Mouse (Mus musculus): ENCODE results near the gene Rsad1. TPM values are rescaled to one million over a fixed set of nuclear protein-coding genes. Genes with fewer than 3 reads are reported as not detected.

Gene Rsad1
- total RNA-seq, 2 experiments from 2014 or later: 9.4 to 9.6 TPM

DNA sequence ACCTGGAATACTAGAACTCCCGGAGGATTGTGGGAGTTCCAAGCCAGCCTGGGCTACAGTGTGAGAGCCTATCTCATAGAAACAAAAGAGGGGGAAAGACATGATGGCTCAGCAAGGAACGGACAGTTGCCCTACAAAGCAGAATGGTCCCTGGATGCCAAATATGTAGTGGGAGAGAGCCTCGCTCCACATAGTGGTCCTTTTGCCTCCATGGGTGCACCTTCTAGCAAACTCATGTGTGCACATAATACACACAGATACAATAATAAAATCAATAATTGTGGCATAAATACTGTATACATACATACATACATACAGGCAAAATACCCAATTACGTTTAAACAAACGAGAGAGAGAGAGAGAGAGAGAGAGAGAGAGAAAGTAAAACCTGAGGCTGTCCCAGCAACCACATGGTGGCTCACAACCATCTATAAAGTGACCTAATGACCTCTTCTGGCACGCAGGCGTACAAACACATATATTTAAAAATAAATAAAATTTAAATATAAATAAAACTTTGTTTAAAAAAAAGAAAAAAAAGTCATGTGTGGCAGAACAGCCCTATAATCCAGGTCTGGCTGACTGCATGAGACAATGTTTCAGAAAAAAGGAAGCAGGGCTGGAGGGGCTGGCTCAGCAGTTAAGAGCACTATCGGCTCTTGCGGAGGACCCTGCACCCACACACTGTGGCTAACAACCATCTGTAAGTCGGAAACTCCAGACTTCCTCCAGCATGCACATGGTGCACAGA, 811 bp upstream of the Rsad1 start:
- DNase-seq: no peak
- intact Hi-C loops (cut with DNase I): loop anchor here (2.0 to 5.0 kb wide), 2 partner anchors 52 to 167 kb away; partner anchors contain the start of gene Acsf2

DNA sequence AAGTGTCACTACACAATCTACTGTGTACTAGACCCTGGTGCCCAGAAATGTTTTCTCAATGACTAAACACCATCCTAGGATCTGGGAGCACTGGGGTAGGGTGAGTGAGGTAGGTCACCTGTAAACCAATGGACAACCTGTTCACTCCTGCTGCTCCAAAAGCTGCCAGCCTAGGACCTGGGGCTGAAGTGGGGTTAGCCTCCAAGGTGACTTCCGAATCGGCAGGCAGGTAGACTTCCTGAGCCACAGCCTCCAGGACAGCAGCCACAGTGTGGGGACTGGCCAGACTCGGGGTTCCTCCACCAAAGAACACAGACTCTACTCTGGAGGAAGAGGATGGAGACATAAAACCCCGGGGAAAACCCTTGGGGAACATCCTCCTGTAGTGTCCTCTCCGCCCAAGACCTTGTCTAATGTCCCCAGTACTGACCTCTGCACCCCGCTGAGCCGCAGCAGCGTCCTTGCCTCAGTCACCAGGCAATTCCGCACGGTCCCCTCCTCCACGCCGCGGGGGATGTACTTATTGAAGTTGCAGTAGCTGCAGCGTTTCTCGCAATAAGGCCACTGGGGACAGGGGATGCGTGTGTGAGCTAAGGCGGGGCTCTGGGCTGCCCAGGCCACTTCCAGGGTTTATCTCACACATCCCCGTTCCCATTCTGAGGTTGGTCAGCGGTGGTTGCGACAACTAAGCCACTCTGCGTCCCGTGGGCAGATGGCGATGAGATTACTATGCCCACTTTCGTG, 842 bp downstream of the Rsad1 start:
- intact Hi-C loops (cut with DNase I): loop anchor here (2.0 kb wide), 1 partner anchor 169 kb away; no protein-coding TSS in a partner anchor
- DNase-seq: peak; percentile 36 to 43

DNA sequence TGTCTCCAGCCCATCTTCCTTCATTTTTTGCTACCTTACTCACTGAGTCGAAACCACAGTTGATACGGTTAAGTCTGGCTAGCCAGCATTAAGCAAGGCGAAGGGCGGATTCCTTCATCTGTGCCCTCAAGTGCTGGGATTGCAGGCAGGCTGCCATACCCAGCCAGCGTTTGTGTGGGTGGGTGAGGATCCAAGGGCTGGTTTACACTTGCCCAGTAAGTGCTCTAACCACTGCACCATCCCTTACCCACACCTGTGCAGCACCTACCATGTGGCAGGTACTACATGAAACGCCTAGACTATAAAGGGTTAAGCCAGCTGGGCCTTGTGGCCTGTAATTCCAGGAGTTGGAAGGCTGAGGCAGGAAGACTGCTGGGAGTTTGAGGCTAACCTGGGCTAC, 1.8 kb downstream of the Rsad1 start:
- intact Hi-C loops (cut with DNase I): no loop called here
- DNase-seq: no peak

DNA sequence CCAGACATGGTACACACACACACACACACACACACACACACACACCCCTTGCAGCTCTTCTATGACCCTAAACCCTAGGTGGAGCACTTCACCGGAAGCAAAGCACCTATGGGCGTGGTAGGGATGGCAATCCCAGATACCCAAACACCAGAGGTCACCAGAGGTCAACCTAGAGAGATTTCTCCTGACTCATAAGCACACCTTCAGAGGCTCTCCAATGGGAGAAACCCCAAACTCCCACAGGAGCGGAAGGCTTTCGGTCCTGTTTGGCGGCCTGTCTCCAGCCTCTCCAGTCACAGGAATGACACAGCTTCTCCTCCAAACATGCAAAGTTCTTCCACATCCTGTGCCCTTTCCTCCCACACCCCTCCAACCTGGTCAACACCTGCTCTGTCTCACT, 2.7 kb downstream of the Rsad1 start:
- DNase-seq: no peak
- intact Hi-C loops (cut with DNase I): no loop called here

DNA sequence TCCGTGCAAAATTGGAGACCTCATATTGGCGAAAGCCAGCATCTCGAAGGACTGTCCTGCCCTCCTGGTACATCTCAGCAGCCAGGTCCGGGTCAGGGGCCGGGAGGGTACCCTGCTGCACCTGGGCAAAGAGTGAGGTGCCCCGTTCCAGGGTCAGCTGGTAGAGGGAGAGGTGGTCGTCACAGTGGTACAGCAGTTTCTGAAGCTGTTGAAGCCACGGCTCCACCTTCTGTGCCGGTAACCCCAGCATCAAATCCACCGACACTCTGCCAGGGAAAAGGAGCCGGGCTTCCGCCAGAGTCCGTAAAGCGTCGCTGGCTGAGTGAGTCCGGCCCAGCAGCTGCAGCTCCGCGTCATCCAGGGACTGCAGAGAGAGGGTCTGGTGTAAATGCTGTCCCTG, 4.6 kb downstream of the Rsad1 start:
- DNase-seq: peak; percentile 17 to 38
- intact Hi-C loops (cut with DNase I): loop anchor here (5.0 kb wide), 4 partner anchors 42 to 202 kb away; no protein-coding TSS in a partner anchor

DNA sequence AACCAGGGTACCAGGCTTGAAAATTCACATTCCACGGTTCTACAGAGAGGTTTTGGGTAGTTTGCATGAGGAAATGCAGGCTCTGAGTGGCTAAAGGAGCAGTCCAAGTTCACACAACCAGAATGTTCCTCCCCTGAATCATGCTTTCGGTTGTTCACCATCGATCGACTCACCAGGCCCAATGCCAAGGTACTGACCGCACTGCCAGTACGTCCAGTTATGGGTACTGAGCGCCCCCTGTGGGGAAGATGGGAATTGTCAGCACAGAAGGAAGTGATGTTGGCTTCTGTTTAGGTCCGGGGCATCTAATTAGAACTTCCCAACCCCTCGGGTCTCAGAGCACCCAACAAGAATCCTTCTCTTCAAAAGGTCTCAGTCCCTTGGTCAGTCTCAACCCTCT, 5.1 kb downstream of the Rsad1 start:
- DNase-seq: peak; percentile 91 to 96
- intact Hi-C loops (cut with DNase I): loop anchor here (5.0 kb wide), 4 partner anchors 42 to 202 kb away; no protein-coding TSS in a partner anchor

DNA sequence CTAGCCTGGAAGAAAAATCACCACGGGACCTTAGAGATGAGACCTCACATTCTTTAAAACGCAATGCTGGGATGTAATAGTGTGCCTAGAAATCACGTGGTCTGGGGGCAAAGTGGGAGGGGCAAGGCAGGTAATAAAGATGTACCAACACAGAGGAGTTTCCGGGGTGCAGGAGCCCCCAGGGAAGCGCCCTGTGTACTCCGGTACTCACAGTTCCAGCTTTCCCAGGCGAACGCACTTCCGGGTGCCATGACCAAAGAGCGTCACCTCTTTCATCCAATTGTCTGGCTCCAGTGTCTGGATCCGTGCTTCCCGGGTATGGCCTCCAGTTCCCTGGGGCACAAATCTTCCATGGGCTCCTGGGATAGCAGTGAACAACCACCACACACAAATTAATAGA, 5.7 kb downstream of the Rsad1 start:
- intact Hi-C loops (cut with DNase I): loop anchor here (5.0 kb wide), 4 partner anchors 41 to 201 kb away; no protein-coding TSS in a partner anchor
- DNase-seq: no peak

DNA sequence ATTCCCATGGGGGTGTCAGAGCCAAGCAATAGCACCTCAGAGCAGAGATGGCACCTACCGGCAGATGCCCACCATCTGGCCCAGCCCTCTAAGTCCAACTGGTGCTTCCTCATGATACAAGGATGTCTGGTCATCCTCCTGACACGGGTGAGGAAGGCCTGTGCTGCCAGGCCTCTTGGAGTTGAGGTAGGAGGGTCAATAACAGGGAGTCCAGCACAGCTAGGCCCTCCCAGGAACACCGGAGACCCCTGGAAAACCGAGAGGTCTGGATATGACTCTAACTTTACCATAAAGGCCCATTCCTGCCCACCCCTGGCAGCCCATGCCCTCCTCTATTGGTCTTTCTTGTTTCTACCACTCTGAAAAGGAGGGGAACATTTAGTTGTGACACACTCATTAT, 6.7 kb downstream of the Rsad1 start:
- intact Hi-C loops (cut with DNase I): loop anchor here (5.0 kb wide), 4 partner anchors 40 to 200 kb away; no protein-coding TSS in a partner anchor

DNA sequence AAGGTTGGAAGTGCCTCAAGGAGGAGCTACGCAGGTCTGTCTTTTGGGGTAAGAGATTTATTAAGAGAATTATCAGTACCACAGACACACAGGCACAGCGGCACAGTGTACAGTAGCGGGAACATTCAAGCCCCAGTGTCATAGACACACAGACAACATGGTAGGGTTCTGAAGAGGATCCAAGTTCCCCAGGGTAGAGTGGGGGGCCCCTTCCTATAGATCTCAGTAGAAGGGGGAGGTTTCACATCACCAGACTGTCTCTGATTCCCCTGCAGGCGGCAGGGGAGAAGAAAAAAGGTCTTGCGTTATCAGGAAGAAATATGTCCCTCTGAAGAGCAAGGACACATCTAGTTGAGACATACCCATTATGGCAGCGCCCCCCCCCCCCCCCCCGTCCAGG, 9.3 kb downstream of the Rsad1 start:
- intact Hi-C loops (cut with DNase I): loop anchor here (5.0 kb wide), 4 partner anchors 37 to 197 kb away; no protein-coding TSS in a partner anchor
- DNase-seq: no peak

More for the DNA sequence above, 6.7 kb downstream of the Rsad1 start:
- no peak for DNase-seq

DNA sequence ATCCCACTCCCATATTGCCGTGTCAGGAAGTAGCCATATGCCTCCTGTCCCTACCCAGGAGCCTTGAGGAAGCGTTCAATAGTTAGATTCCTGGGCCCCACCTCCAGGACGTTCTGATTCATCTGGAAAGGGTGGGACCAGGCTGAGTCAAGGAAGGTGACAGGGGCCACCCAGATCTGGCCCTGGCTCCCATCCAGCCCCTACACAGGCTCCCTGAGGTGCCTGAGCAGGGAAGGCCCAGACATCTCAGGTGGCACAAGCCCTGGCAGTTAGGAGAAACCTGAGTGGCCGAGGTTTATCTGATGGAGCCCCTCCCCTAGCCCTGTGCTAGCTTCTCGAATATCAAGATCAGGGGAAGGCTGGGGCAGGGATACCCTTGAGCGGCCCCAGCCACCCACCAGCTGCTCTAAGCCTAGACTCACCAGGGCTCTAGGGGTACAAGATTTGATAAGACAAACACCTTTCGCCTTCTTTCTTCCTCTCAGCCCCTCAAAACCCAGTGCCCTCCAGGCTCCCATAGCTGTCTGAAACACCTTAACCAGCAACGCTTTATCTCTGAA, 10.2 kb downstream of the Rsad1 start:
- DNase-seq: no peak
- intact Hi-C loops (cut with DNase I): no loop called here

DNA sequence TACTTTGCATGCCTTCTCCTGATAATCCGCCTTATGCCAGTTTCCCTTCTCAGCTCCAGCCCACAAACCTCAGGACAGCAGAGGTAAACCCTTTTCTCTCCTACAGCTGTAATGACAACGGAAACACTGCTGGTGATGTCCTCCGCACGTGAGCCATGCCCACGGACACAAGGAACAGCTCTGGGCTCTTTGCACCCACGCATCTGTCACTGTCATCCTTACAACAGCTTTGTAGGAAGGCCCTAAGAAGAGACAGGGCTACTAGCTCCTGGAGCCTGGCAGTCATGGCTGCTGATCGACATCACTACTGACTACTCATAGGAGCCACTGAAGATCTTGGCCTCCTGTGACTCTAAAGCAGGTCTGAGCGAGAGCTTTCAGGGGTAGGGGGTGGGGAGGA, 15.9 kb downstream of the Rsad1 start:
- DNase-seq: no peak
- intact Hi-C loops (cut with DNase I): no loop called here

DNA sequence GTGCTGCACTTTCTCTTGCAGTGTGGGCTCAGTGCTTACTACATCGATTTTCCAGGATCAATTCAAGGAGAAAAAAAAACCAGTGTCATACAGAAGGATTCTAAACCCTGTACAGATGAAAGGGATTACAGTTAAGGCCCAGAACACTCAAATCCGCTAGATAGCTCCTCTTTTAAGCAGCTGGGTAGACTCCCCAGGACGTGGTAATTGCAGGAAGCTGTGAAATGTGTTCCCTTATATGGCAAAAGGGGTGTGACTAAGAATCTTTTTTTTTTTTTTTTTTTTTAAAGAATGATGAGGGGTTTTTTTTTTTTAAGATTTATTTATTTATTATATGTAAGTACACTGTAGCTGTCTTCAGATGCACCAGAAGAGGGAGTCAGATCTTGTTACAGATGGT, 20.2 kb downstream of the Rsad1 start:
- no peak for DNase-seq
- intact Hi-C loops (cut with DNase I): no loop called here

DNA sequence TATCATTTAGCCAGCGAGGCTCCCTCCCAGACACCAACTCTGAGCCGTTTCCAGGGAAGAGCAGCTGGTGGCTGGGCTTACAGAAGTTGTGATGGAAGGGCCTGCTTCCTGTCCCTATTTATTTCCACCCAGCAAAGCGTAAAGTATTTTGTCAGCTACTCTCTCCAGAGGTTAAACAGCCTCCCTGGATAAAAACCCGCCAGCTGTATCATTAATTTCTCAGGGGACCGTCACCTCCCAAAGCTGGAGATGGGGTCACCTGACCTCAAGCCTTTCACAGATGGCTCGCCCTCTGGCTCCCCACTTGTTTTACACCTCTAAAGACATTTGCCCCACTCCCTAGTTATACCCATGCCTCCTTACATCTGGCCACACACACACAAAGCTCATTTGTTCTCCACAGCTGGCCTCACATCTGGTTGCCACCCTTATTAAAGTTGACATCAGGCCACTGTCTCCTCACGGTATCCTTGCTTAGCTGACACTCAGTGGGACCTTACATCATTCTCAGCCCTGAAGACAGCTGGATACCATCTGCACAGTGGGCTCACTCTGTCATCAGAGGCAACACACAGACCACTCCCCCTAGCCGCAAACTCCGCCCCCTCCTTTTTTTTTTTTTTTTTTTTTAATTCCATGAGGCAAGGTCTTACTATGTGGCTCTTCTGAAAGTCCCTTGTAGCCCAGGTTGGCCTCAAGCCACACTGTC, 22.7 kb downstream of the Rsad1 start:
- intact Hi-C loops (cut with DNase I): no loop called here
- peak; percentile 10 to 36 for DNase-seq

DNA sequence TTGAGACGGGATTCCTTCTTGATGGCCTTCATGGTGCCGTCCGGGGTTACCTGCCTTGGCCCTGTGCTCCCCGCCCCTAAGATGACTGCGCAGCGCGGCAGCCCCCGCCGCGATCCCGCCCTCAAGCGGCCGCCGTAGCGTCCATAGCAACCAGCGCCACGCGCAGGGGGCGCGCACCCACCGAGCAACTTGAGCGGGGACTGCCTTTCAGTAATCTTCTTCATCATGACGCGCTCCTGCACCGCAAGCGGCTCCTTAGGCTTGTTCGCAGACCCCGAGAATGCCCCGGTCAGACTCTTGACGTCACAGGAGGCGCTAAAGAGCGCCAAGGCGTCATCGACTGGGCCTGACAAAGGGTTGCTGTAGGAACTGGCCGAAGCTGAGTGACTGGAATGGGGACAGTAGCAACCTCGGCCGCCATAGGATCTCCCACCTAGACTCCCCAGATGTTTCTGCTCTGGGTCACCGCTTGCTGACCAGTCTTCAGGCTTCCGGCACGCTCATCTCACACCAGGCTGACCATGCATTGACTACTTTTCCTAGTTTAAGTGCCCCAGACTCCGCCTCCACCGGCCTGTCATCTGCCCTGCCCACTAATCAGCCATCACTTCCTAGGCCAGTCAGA, 27.7 kb downstream of the Rsad1 start, which contains the start of gene Mycbpap:
Gene Mycbpap, minus strand, starts transcription at position 524 of the 625 bp plus-strand sequence.
- intact Hi-C loops (cut with DNase I): no loop called here
- DNase-seq: peak; percentile 55 to 61

DNA sequence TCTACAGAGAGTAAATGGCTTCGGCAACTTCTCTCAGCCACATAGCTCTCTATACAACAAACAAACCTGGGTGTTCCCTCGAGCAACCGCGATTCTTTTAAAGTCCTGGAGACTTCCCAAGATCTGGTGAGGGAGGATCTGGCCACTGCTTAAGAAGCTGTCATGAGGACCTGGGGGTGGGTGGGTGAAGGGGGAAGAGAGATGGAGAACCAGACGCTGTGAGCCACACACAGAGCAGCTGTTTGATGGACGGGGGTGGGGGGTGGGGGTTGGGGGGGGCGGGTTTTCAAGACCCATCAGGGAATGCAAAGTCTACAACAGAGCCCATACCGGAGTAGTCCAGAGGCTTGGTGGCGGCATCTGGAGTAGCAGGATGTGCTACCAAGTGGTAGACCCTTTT, 35.6 kb downstream of the Rsad1 start:
- intact Hi-C loops (cut with DNase I): no loop called here
- DNase-seq: no peak

DNA sequence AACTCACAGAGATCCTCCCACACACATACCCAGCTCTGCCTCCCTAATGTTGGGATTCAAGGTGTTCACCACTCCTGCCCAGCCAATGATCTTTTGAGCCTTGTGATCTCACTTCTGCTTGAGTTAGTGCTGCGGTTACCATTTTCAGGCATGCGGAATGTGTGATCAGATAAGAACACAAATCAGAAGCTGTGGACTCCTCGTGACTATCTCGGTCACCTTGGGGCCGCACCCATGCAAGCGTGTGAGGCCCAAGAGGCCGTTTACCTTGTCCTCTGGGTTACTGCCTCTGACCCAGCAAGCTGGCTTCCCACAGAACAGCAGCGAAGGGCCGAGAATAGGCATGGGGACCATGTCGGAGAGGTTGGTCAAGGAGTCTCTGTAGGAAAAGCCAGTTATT, 40.1 kb downstream of the Rsad1 start:
- no peak for DNase-seq
- intact Hi-C loops (cut with DNase I): no loop called here

DNA sequence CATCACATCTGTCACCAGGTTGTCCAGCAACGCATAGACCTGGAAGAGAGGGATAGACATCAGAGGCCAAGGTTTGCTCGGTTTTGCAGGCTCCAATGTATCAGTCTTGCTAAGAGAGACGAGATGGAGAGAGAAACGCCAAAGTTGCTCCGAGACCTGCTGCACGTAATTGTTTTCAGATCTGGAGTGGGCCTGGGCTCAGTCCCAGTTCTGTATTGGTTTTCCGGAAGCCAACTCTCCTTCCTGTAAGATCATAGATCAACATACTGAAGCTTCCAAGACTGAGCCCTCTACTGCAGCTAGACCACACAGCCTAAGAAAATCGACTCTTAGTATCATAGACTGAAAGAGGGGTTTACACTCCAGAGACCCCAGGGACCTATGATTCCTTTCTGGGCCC, 47.6 kb downstream of the Rsad1 start:
- DNase-seq: no peak
- intact Hi-C loops (cut with DNase I): loop anchor here (5.0 kb wide), 1 partner anchor 41 kb away; no protein-coding TSS in a partner anchor

DNA sequence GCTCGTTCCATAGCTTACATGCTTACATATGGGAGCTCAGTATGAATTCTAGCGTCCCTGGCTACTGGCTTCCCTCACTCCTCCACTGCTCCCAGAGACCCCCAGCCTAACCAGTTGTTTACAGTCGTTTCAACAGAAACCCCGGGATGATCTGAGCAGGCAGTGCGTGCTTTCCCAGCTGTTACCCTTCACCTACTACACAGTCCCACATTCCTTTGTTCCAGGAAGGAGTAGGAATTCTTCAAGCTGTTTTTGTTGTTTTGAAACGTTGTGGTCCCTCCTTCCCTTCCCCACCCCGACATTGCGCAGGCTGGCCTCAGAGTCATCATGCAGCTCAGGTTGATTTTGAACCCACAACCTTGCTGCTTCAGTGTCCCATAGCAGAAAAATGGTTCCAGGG, 48.7 kb downstream of the Rsad1 start:
- intact Hi-C loops (cut with DNase I): loop anchor here (5.0 kb wide), 1 partner anchor 42 kb away; no protein-coding TSS in a partner anchor
- no peak for DNase-seq

DNA sequence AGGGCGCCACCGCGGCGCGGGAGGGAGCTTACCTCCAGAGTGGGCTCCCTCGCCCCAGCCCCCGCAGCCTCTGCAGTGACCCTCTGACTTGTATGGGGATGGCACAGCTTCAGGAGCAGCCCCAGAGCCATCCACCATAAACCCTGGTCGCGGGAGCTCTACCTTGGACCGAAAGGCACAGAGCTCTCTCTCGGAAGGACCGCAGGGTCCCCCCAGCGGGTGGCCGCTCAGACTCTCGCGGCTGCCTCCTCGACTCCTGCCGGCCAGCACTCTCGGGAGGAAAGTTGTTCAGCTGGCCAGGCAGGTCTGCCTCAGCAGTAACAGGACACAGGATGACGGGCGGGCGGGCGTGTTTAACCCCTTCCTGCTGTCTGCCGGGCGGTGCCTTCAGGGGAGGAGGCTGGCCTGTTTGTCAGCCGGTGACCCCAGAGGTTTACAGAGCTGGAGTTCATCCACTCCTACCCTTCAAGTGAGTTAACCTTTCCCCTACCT, 49.3 kb downstream of the Rsad1 start, which contains the start of gene Epn3:
Gene Epn3, minus strand, starts transcription at position 314 of the 492 bp plus-strand sequence.
- DNase-seq: peak; percentile 48 to 54
- intact Hi-C loops (cut with DNase I): loop anchor here (5.0 kb wide), 1 partner anchor 43 kb away; no protein-coding TSS in a partner anchor

Measured in heart, postnatal 14 days (tissue).